Mouse (Mus musculus) myocyte (in vitro differentiated cells): ENCODE data around the gene Lgals3bp. TPM values are rescaled to one million over a fixed set of nuclear protein-coding genes. Genes with fewer than 3 reads are reported as not detected.
A peak's percentile ranks its signal among the peaks of the same experiment; 100 is the strongest.

Experiments used
- H3K27me3 ChIP-seq: one replicate; pipeline ENCODE4 v1.6.1; 2011; ENCODE audit not compliant: control insufficient read depth, insufficient read depth, insufficient read length
- H3K36me3 ChIP-seq: one replicate; pipeline ENCODE4 v1.6.1; 2011; ENCODE audit not compliant: control insufficient read depth, insufficient read depth
- H3K4me2 ChIP-seq: one replicate; pipeline ENCODE4 v1.6.1; 2011; ENCODE audit warnings: low read depth, control low read depth
- H3K4me3 ChIP-seq: one replicate; pipeline ENCODE4 v1.5.1; 2011; ENCODE audit warnings: mild to moderate bottlenecking, control low read depth, moderate library complexity
- H3K79me2 ChIP-seq: one replicate; pipeline ENCODE4 v1.6.1; 2011; ENCODE audit not compliant: control insufficient read depth, insufficient read depth
- H3ac ChIP-seq: one replicate; pipeline ENCODE4 v1.6.1; 2011; ENCODE audit not compliant: control insufficient read depth, insufficient read length
- CEBPB ChIP-seq: IDR thresholded peaks from 2 replicates; pipeline ENCODE4 v1.6.1; 2011; ENCODE audit warnings: mild to moderate bottlenecking, moderate library complexity; ENCODE audit not compliant: poor library complexity, insufficient read depth, severe bottlenecking
- E2F4 ChIP-seq: IDR thresholded peaks from one replicate; pipeline ENCODE4 v1.6.1; 2011; ENCODE audit warnings: mild to moderate bottlenecking, control low read depth, moderate library complexity; ENCODE audit not compliant: insufficient read depth
- MAX ChIP-seq: IDR thresholded peaks from one replicate; pipeline ENCODE4 v1.6.1; 2011; ENCODE audit warnings: low read depth, mild to moderate bottlenecking, control low read depth
- MYOD1 ChIP-seq, 3 experiments: IDR thresholded peaks; one replicate each; pipeline ENCODE4 v1.6.1; 2011; ENCODE audit warnings: control low read depth in 2 of 3, low read depth in 2 of 3, mild to moderate bottlenecking in 2 of 3, moderate library complexity in 1 of 3; ENCODE audit not compliant: insufficient read length in 2 of 3, control insufficient read depth in 1 of 3
- MYOG ChIP-seq, 3 experiments: IDR thresholded peaks; one replicate each; pipeline ENCODE4 v1.6.1; 2011; ENCODE audit warnings: control low read depth in 2 of 3, low read depth in 2 of 3, mild to moderate bottlenecking in 2 of 3; ENCODE audit not compliant: insufficient read length in 2 of 3, control insufficient read depth in 1 of 3, insufficient read depth in 1 of 3
- POLR2A ChIP-seq: IDR thresholded peaks from one replicate; pipeline ENCODE4 v1.6.1; 2011; ENCODE audit warnings: low read depth, mild to moderate bottlenecking, control low read depth, moderate library complexity; ENCODE audit not compliant: insufficient read length
- POLR2AphosphoS2 ChIP-seq: IDR thresholded peaks from one replicate; pipeline ENCODE4 v1.6.1; 2011; ENCODE audit warnings: low read depth, control low read depth; ENCODE audit not compliant: insufficient read length
- REST ChIP-seq: IDR thresholded peaks from one replicate; pipeline ENCODE4 v1.6.1; 2011; ENCODE audit warnings: mild to moderate bottlenecking, control low read depth, moderate library complexity; ENCODE audit not compliant: insufficient read depth, insufficient read length
- SRF ChIP-seq: IDR thresholded peaks from one replicate; pipeline ENCODE4 v1.6.1; 2011; ENCODE audit warnings: low read depth; ENCODE audit not compliant: control insufficient read depth, insufficient read length
- TCF12 ChIP-seq: IDR thresholded peaks from one replicate; pipeline ENCODE4 v1.6.1; 2011; ENCODE audit warnings: mild to moderate bottlenecking, control low read depth; ENCODE audit not compliant: poor library complexity, insufficient read depth, severe bottlenecking
- TCF3 ChIP-seq: IDR thresholded peaks from one replicate; pipeline ENCODE4 v1.6.1; 2011; ENCODE audit warnings: low read depth, control low read depth; ENCODE audit not compliant: insufficient read length
- USF1 ChIP-seq: IDR thresholded peaks from one replicate; pipeline ENCODE4 v1.6.1; 2011; ENCODE audit warnings: low read depth, mild to moderate bottlenecking, control low read depth, moderate library complexity
- polyA plus RNA-seq: library from polyadenylated mRNA; unstranded; fragments of >200 nt; fragmentation: generic; extraction: Trizol; gene quantifications from one replicate; pipeline ENCODE4 v1.2.1, GENCODE M21; 2012; ENCODE audit warnings: missing spikeins

The Lgals3bp gene
- polyA plus RNA-seq, 1 experiment = 16.4 TPM

DNA sequence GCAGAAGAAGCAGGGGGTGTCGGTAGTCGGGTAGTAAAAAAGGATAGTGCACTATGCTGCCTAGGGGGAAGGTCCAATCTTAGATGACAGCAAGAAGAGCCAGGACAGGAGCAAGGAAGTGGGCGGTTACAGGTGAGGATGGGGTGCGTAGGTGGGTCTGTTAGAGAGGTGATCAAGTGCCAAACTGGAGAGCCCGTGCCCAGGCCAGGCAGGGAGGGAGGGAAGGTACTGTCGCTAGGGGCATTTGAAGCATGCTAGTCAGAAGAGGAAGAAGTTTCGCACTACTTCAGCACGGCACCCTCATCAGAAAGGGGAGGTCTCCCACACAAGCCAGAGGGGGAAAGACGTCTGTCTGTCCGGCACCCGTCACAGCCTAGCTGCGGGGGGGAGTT lies 16.5 kb upstream of the Lgals3bp start:
- Histone ChIP-seq H3K27me3 (no peaks in the 10 kb centered on the region), H3K36me3 (no peaks in the 10 kb centered on the region)
- TF ChIP-seq SRF (no peak), MYOD1 (IDR thresholded peaks at IDR 0.05; ENCODE audit: control insufficient read depth in 1 of 3, insufficient read length in 2 of 3, low read depth in 2 of 3) (peak in 1 of 3 experiments; percentile 6)

DNA sequence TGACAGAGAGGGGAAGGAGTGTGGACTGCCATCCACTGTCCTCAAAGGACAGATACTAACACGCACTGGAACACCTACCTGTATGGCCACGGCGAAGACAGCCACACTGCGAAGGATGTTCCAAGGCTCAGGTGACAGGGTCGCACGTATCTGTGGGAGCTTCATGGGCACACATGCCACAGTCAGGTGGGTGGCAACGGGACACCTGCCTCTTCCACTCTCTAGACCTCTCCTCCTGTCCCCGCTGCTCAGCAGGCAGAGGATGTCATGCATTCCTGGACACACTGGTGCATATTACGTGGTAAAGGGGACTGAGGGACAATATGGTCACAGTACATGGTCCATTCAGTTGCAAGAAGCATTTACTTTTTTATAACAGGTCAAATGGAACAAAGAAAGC lies 15.6 kb upstream of the Lgals3bp start:
- H3K4me2 ChIP-seq = peak overlapping the region; percentile 90
- H3K36me3 ChIP-seq = no peaks in the 10 kb centered on the region
- no peak for TF ChIP-seq MYOD1 (IDR thresholded peaks at IDR 0.05; ENCODE audit: control insufficient read depth in 1 of 3, insufficient read length in 2 of 3, low read depth in 2 of 3)
- TF ChIP-seq POLR2AphosphoS2 = no peak
- no peak for TF ChIP-seq MYOG (IDR thresholded peaks at IDR 0.05; ENCODE audit: control insufficient read depth in 1 of 3, insufficient read depth in 1 of 3, insufficient read length in 2 of 3, low read depth in 2 of 3)
- TF ChIP-seq SRF = no peak
- no peak for TF ChIP-seq CEBPB
- no peak for TF ChIP-seq MAX
- no peak for TF ChIP-seq TCF3
- no peak for TF ChIP-seq E2F4
- H3K4me3 ChIP-seq = peak overlapping the region; percentile 58
- peaks cover 12% of the 10 kb centered on the region for H3K79me2 ChIP-seq
- no peaks in the 10 kb centered on the region for H3K27me3 ChIP-seq
- no peak overlapping the region for H3ac ChIP-seq

More for the DNA sequence above, 16.5 kb upstream of the Lgals3bp start:
- Histone ChIP-seq H3K4me2 (peak overlapping the region; percentile 90), H3K4me3 (peak overlapping the region; percentile 58), H3ac (peak overlapping the region; percentile 32), H3K79me2 (peaks cover 12% of the 10 kb centered on the region)

DNA sequence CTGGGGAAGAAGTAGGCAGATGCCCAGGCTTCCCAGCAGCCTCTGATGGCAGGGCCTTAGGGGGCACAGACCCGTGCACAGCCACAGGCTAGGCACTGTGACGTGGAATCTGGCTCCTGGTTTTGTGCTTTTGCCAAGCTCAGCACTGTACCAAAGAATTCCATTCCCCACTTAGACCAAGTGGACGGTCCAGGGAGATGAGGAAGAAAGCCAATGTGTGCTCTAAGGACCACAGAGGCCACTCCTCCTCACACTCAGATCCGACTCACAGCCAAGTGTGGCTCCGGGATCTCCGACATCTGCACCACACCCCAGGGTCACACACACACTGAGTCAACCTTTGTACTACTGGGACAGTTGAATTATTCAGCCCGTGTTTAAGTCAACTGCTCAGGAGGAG lies 14.2 kb upstream of the Lgals3bp start:
- H3K36me3 ChIP-seq = no peaks in the 10 kb centered on the region
- H3K4me2 ChIP-seq = no peak overlapping the region
- peaks cover 12% of the 10 kb centered on the region for H3K79me2 ChIP-seq
- no peak overlapping the region for H3ac ChIP-seq
- no peak overlapping the region for H3K4me3 ChIP-seq
- TF ChIP-seq POLR2A (no peak), MAX (no peak), TCF12 (no peak), MYOG (IDR thresholded peaks at IDR 0.05; ENCODE audit: control insufficient read depth in 1 of 3, insufficient read depth in 1 of 3, insufficient read length in 2 of 3, low read depth in 2 of 3) (no peak), USF1 (no peak), POLR2AphosphoS2 (no peak), REST (no peak), E2F4 (no peak), CEBPB (no peak), MYOD1 (IDR thresholded peaks at IDR 0.05; ENCODE audit: control insufficient read depth in 1 of 3, insufficient read length in 2 of 3, low read depth in 2 of 3) (no peak), SRF (no peak), TCF3 (no peak)
- H3K27me3 ChIP-seq = no peaks in the 10 kb centered on the region

DNA sequence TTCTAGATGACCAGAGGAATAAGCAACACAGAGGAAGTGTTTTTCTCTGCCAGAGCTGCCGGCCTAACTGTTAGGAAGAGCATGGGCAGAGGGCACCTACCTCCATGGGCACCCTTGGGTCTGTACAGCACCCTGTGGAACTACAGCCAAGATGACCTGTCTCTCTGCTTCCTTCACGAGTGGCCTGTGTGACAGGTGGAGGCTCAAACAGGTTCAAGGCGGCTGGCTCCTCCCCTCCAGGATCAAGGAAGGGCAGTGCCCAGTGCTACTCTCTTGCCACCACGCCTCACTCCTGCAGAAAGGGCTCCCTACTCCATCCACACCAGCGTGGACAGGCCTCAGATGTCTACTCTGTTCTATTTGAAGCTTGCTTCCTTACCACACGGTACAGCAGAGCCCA lies 13.7 kb upstream of the Lgals3bp start:
- H3K27me3 ChIP-seq = no peaks in the 10 kb centered on the region
- H3K4me2 ChIP-seq = no peak overlapping the region
- H3K36me3 ChIP-seq = no peaks in the 10 kb centered on the region
- no peak overlapping the region for H3K4me3 ChIP-seq
- H3ac ChIP-seq = no peak overlapping the region
- H3K79me2 ChIP-seq = peaks cover 12% of the 10 kb centered on the region
- TF ChIP-seq TCF12 (no peak), USF1 (no peak), TCF3 (no peak), SRF (no peak), REST (no peak), MAX (no peak), MYOG (IDR thresholded peaks at IDR 0.05; ENCODE audit: control insufficient read depth in 1 of 3, insufficient read depth in 1 of 3, insufficient read length in 2 of 3, low read depth in 2 of 3) (no peak), POLR2A (no peak), POLR2AphosphoS2 (no peak)

DNA sequence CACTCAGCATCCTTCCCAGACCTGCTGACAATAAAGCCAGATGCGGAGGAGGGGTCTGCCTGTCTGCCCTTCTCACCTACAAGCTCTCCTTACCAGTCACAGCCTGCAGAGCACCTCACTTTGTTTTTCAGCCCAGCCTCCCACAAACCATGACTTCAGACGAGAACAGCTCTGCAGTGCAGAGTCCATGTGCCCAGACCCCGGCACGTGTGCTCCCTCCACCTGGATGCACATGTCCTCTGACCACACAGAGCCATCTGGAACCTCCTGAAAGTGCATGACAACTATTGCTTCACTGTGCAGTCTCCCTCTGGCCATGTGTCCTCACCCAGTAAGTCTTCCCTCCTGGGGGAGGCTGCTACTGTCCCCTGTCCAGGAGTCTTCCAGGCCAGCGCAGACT lies 12.4 kb upstream of the Lgals3bp start:
- Histone ChIP-seq H3K4me2 (no peak overlapping the region), H3K4me3 (no peak overlapping the region), H3ac (no peak overlapping the region), H3K27me3 (no peaks in the 10 kb centered on the region), H3K36me3 (no peaks in the 10 kb centered on the region), H3K79me2 (peaks cover 12% of the 10 kb centered on the region)
- TF ChIP-seq E2F4 (no peak), REST (no peak), MYOG (IDR thresholded peaks at IDR 0.05; ENCODE audit: control insufficient read depth in 1 of 3, insufficient read depth in 1 of 3, insufficient read length in 2 of 3, low read depth in 2 of 3) (no peak), MAX (no peak)

DNA sequence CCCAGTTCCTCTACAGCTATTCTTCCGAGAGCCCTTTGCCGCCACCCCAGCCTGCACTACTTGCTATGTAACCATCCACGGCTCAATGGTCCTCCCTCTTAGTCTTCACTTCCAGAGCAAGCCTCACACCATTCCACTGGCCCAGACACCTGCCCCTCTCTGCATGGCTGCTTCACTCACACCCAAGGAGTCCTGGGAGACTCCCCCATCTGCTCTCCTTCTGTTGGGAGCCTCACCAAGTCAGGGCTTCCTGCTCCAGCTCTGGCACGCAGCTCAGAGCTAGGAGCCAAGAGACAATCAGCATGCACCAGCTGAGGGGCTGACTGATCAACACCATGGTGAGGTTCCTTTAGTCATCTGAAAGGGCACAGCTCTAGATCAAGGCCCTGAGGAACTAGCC lies 11.2 kb upstream of the Lgals3bp start:
- H3K4me3 ChIP-seq = no peak overlapping the region
- H3K27me3 ChIP-seq = no peaks in the 10 kb centered on the region
- no peak overlapping the region for H3K4me2 ChIP-seq
- TF ChIP-seq CEBPB = no peak
- no peak for TF ChIP-seq MYOG (IDR thresholded peaks at IDR 0.05; ENCODE audit: control insufficient read depth in 1 of 3, insufficient read depth in 1 of 3, insufficient read length in 2 of 3, low read depth in 2 of 3)
- no peak for TF ChIP-seq REST
- TF ChIP-seq SRF = no peak
- TF ChIP-seq USF1 = no peak
- TF ChIP-seq TCF3 = no peak
- TF ChIP-seq MYOD1 (IDR thresholded peaks at IDR 0.05; ENCODE audit: control insufficient read depth in 1 of 3, insufficient read length in 2 of 3, low read depth in 2 of 3) = no peak
- TF ChIP-seq E2F4 = no peak
- TF ChIP-seq TCF12 = no peak
- TF ChIP-seq MAX = no peak
- no peak for TF ChIP-seq POLR2AphosphoS2
- no peak for TF ChIP-seq POLR2A
- H3K79me2 ChIP-seq = peaks cover 7% of the 10 kb centered on the region
- no peaks in the 10 kb centered on the region for H3K36me3 ChIP-seq
- no peak overlapping the region for H3ac ChIP-seq
